Mouse (Mus musculus): ENCODE results near the gene Ecm1.

GRCm38 (mm10) chr3:95725863-95726262 lies 13.5 kb downstream of the Ecm1 start:
- TF ChIP-seq POLR2A (IDR thresholded peaks at IDR 0.05; ENCODE audit: low read depth, low read length) (no peak), CTCF (IDR thresholded peaks at IDR 0.05; ENCODE audit: extremely low read depth, insufficient read length, insufficient replicate concordance, low read depth, low read length) (no peak)
